Mouse (Mus musculus) erythroid progenitor cell, adult 5-6 weeks (primary cell): ENCODE measurements around the gene Gm8159. TPM values are rescaled to one million over a fixed set of nuclear protein-coding genes. Genes with fewer than 3 reads are reported as not detected.
"Not testable (repeated sequence)": the region's sequence is repeated elsewhere in the genome, so short reads cannot be mapped to it uniquely, and the experiment has no call there.

Source experiments
- ATAC-seq: replicated peaks from 2 replicates; pipeline ENCODE4 v1.8.0; 2016; ENCODE audit warnings: moderate number of reproducible peaks, mild to moderate bottlenecking, moderate TSS enrichment, inconsistent platforms; ENCODE audit not compliant: poor library complexity, low FRiP score, severe bottlenecking
- total RNA-seq, 2 experiments: library from RNA; stranded (forward) in 1 of 2; stranded (reverse) in 1 of 2; fragments of 150-400 nt in 1 of 2; fragments of 186-747, 209-891 nt in 1 of 2; gene quantifications; 2 replicates each; pipeline versions ENCODE4 v1.2.3 to v1.2.4; 2015 to 2017; ENCODE audit warnings: low replicate concordance in 2 of 2

The Gm8159 gene
- not detected in 2 replicates for total RNA-seq (2015; ENCODE audit: low replicate concordance)
- total RNA-seq (2017; ENCODE audit: low replicate concordance) = not detected in 2 replicates

DNA sequence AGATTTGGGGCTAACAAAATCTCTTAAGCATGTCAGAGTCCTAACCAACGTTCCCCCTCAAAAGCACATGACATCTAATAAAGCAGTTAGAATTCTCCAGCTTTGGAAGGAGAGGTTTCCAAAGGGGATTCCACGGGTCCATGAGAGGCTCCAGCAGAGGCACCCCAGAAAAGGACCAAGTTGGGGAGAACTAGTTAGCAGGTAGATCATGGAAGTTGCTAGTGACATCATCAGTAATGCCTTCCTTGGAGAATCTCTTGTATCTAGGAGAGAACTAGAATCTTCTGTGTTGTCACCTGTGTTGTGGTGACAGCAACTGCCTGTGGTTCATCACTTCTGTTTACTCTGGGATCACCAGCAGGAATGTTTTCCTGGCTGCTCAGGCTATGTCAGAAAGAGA, at the start of gene Gm8159:
Gene Gm8159 (plus strand): TSS at position 301 of the 400 bp plus-strand sequence.
- not testable (repeated sequence) for ATAC-seq

DNA sequence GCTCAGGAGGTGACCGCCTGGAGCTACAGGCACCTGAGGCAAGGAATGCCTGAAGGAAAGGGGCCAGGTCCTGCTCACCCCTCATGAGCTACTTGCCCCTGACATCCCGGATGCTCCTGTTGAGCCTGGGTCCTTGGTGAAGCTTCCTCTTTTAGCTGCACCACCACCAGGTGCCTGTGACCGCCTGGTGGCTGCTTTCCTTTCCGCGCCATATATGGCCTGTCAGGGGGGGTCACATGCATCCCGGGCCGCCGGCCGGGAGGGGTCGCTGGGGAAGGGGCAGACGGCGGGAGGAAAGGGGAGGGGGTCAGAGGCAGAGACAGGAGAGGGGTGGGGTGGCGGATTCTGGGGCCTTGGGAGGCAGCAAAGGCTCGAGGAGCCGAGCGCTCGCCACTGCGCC, 17.2 kb downstream of the Gm8159 start:
- not testable (repeated sequence) for ATAC-seq

DNA sequence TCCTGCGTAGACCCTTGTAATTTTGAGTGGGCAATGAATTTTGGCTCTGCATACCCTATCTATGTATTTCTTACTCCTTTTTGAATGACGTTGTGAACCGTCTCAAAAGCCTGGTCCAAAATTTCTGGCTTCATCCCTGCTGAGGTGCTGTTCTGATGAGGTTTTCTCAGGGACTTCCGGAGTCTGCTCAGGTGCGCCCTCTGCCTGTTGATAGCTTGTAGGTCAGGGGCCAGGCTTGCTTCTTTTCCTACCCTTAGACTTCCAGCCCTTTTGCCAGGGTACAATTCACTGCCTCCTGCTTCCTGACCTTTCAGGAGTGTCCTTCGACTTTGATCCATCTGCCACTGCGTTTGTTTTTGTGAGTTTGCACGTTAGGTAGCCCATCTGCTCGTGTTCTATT, 18.2 kb downstream of the Gm8159 start:
- ATAC-seq = not testable (repeated sequence)

DNA sequence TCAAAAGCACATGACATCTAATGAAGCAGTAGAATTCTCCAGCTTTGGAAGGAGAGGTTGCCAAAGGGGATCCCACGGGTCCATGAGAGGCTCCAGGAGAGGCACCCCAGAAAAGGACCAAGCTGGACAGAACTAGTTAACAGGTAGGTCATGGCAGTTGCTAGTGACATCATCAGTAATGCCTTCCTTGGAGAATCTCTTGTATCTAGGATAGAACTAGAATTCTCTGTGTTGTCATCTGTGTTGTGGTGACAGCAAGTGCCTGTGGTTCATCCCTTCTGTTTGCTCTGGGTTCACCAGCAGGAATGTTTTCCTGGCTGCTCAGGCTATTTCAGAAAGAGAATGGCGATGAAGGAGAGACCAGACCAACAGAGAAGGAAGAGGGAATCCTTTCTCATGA, 31.7 kb downstream of the Gm8159 start, which contains the start of gene Gm3239:
Gene Gm3239 (plus strand): TSS at position 301 of the 400 bp plus-strand sequence.
- not testable (repeated sequence) for ATAC-seq

Other genes starting within 250 kb of the Gm8159 start
- not detected in 2 replicates for gene Gm3159, start 234.8 kb upstream of the Gm8159 start, total RNA-seq (2015; ENCODE audit: low replicate concordance)
- gene Gm3159, start 234.8 kb upstream of the Gm8159 start, total RNA-seq (2017; ENCODE audit: low replicate concordance) = not detected in 2 replicates
- not detected in 2 replicates for gene Gm3164, start 216.9 kb upstream of the Gm8159 start, total RNA-seq (2015; ENCODE audit: low replicate concordance)
- gene Gm3164, start 216.9 kb upstream of the Gm8159 start, total RNA-seq (2017; ENCODE audit: low replicate concordance) = not detected in 2 replicates
- gene Gm3173, start 201.4 kb upstream of the Gm8159 start, total RNA-seq (2015; ENCODE audit: low replicate concordance) = not detected in 2 replicates
- not detected in 2 replicates for gene Gm3173, start 201.4 kb upstream of the Gm8159 start, total RNA-seq (2017; ENCODE audit: low replicate concordance)
- gene Gm3182, start 150.6 kb upstream of the Gm8159 start, total RNA-seq (2015; ENCODE audit: low replicate concordance) = not detected in 2 replicates
- gene Gm3182, start 150.6 kb upstream of the Gm8159 start, total RNA-seq (2017; ENCODE audit: low replicate concordance) = not detected in 2 replicates
- gene Gm3047, start 76.9 kb upstream of the Gm8159 start, total RNA-seq (2015; ENCODE audit: low replicate concordance) = not detected in 2 replicates
- gene Gm3047, start 76.9 kb upstream of the Gm8159 start, total RNA-seq (2017; ENCODE audit: low replicate concordance) = not detected in 2 replicates
- not detected in 2 replicates for gene Gm3239, start 31.8 kb downstream of the Gm8159 start, total RNA-seq (2015; ENCODE audit: low replicate concordance)
- not detected in 2 replicates for gene Gm3239, start 31.8 kb downstream of the Gm8159 start, total RNA-seq (2017; ENCODE audit: low replicate concordance)
- gene Gm7876, start 76.9 kb downstream of the Gm8159 start, total RNA-seq (2015; ENCODE audit: low replicate concordance) = not detected in 2 replicates
- gene Gm7876, start 76.9 kb downstream of the Gm8159 start, total RNA-seq (2017; ENCODE audit: low replicate concordance) = not detected in 2 replicates
- gene Gm3252, start 94.4 kb downstream of the Gm8159 start, total RNA-seq (2015; ENCODE audit: low replicate concordance) = not detected in 2 replicates
- not detected in 2 replicates for gene Gm3252, start 94.4 kb downstream of the Gm8159 start, total RNA-seq (2017; ENCODE audit: low replicate concordance)
- not detected in 2 replicates for gene Gm9602, start 144.0 kb downstream of the Gm8159 start, total RNA-seq (2015; ENCODE audit: low replicate concordance)
- gene Gm9602, start 144.0 kb downstream of the Gm8159 start, total RNA-seq (2017; ENCODE audit: low replicate concordance) = not detected in 2 replicates
- gene Gm3269, start 205.8 kb downstream of the Gm8159 start, total RNA-seq (2015; ENCODE audit: low replicate concordance) = not detected in 2 replicates
- gene Gm3269, start 205.8 kb downstream of the Gm8159 start, total RNA-seq (2017; ENCODE audit: low replicate concordance) = not detected in 2 replicates
- not detected in 2 replicates for gene Gm3264, start 223.2 kb downstream of the Gm8159 start, total RNA-seq (2015; ENCODE audit: low replicate concordance)
- not detected in 2 replicates for gene Gm3264, start 223.2 kb downstream of the Gm8159 start, total RNA-seq (2017; ENCODE audit: low replicate concordance)